Mouse (Mus musculus): ENCODE data around the gene Arhgap32. TPM values are rescaled to one million over a fixed set of nuclear protein-coding genes. Genes with fewer than 3 reads are reported as not detected.

Gene Arhgap32
- total and polyA plus RNA-seq, 3 experiments = 0.06 to 0.15 TPM; not detected in 1

GRCm38 (mm10) chr9:32143451-32143850, 27.5 kb downstream of the Arhgap32 start:
- no peak for TF ChIP-seq CHD2 (IDR thresholded peaks at IDR 0.05; ENCODE audit: low read length)
- TF ChIP-seq TBP (IDR thresholded peaks at IDR 0.05; ENCODE audit: low read depth, low read length) = no peak
- TF ChIP-seq USF1 (IDR thresholded peaks at IDR 0.05; ENCODE audit: low read depth, low read length) = no peak
- no peak for TF ChIP-seq USF2 (IDR thresholded peaks at IDR 0.05; ENCODE audit: borderline replicate concordance in 1 of 2, insufficient read depth in 1 of 2, low read depth in 1 of 2, low read length in 2 of 2)
- no peak overlapping the region for H3K4me3 ChIP-seq (ENCODE audit: control insufficient read depth in 1 of 2, insufficient read depth in 1 of 2, low read depth in 2 of 2, low read length in 2 of 2)
- H3K4me1 ChIP-seq (ENCODE audit: control insufficient read depth in 1 of 2, insufficient read depth in 2 of 2, low read length in 2 of 2) = no peaks in the 10 kb centered on the region
- H3K9me3 ChIP-seq (replicated peaks; ENCODE audit: insufficient read depth, low read length) = no peaks in the 10 kb centered on the region
- no peak overlapping the region for H3K27ac ChIP-seq (ENCODE audit: control insufficient read depth, low read depth, low read length)
- DNase-seq (ENCODE audit: low read depth, low spot score) = no peak
- no peaks in the 10 kb centered on the region for H3K36me3 ChIP-seq (ENCODE audit: control insufficient read depth in 1 of 2, insufficient read depth in 2 of 2, low read length in 2 of 2)
- no peaks in the 10 kb centered on the region for H3K79me2 ChIP-seq (ENCODE audit: control insufficient read depth, insufficient read depth, low read length, poor library complexity)
- no peak overlapping the region for H3K9ac ChIP-seq (ENCODE audit: control insufficient read depth, low read depth, low read length, poor library complexity, severe bottlenecking)
- H3K27me3 ChIP-seq (ENCODE audit: control insufficient read depth in 1 of 2, insufficient read depth in 2 of 2, low read length in 2 of 2) = peaks cover 2 to 4% of the 10 kb centered on the region in 2 experiments; a peak in 2 of 4 replicates

- no peaks in the 10 kb centered on the region for H3K36me3 ChIP-seq (ENCODE audit: control insufficient read depth in 1 of 2, insufficient read depth in 2 of 2, low read length in 2 of 2)
- H3K9ac ChIP-seq (ENCODE audit: control insufficient read depth, low read depth, low read length, poor library complexity, severe bottlenecking) = no peak overlapping the region
- H3K27me3 ChIP-seq (ENCODE audit: control insufficient read depth in 1 of 2, insufficient read depth in 2 of 2, low read length in 2 of 2) = peaks cover 4% of the 10 kb centered on the region in 2 experiments; a peak in 2 of 4 replicates
- H3K9me3 ChIP-seq (replicated peaks; ENCODE audit: insufficient read depth, low read length) = no peaks in the 10 kb centered on the region
- H3K4me1 ChIP-seq (ENCODE audit: control insufficient read depth in 1 of 2, insufficient read depth in 2 of 2, low read length in 2 of 2) = no peaks in the 10 kb centered on the region
- H3K4me3 ChIP-seq (ENCODE audit: control insufficient read depth in 1 of 2, insufficient read depth in 1 of 2, low read depth in 2 of 2, low read length in 2 of 2) = no peak overlapping the region
- DNase-seq (ENCODE audit: low read depth, low spot score) = no peak
- H3K27ac ChIP-seq (ENCODE audit: control insufficient read depth, low read depth, low read length) = no peak overlapping the region
- H3K79me2 ChIP-seq (ENCODE audit: control insufficient read depth, insufficient read depth, low read length, poor library complexity) = no peaks in the 10 kb centered on the region
- TF ChIP-seq MAX (IDR thresholded peaks at IDR 0.05; ENCODE audit: low read length) (no peak), TBP (IDR thresholded peaks at IDR 0.05; ENCODE audit: low read depth, low read length) (no peak), GABPA (IDR thresholded peaks at IDR 0.05; ENCODE audit: low read depth, low read length) (no peak), MYC (IDR thresholded peaks at IDR 0.05; ENCODE audit: low read depth, low read length) (no peak), SMC3 (IDR thresholded peaks at IDR 0.05; ENCODE audit: low read depth, low read length) (no peak), CHD2 (IDR thresholded peaks at IDR 0.05; ENCODE audit: low read length) (no peak), HCFC1 (IDR thresholded peaks at IDR 0.05; ENCODE audit: low read depth, low read length) (no peak), MAZ (IDR thresholded peaks at IDR 0.05; ENCODE audit: low read depth, low read length) (no peak), E2F4 (IDR thresholded peaks at IDR 0.05; ENCODE audit: borderline replicate concordance, low read depth, low read length) (no peak), ZMIZ1 (IDR thresholded peaks at IDR 0.05; ENCODE audit: low read depth, low read length) (no peak), ZNF384 (IDR thresholded peaks at IDR 0.05; ENCODE audit: low read depth, low read length) (no peak), MEF2A (IDR thresholded peaks at IDR 0.05; ENCODE audit: extremely low read depth, insufficient replicate concordance, low read depth, low read length, poor library complexity, severe bottlenecking) (no peak), KAT2A (conservative IDR thresholded peaks at IDR 0.05; ENCODE audit: low read depth, low read length) (no peak)
Observed at GRCm38 (mm10) chr9:32146257-32146996, 30.5 kb downstream of the Arhgap32 start.
